Mouse (Mus musculus): ENCODE measurements at regions not wholly inside any gene's neighbourhood (a gene's known extent, or its start where the extent isn't known, plus 50 kb on each side); places are given as distances from the start of the nearest gene placed in this dataset.

DNA sequence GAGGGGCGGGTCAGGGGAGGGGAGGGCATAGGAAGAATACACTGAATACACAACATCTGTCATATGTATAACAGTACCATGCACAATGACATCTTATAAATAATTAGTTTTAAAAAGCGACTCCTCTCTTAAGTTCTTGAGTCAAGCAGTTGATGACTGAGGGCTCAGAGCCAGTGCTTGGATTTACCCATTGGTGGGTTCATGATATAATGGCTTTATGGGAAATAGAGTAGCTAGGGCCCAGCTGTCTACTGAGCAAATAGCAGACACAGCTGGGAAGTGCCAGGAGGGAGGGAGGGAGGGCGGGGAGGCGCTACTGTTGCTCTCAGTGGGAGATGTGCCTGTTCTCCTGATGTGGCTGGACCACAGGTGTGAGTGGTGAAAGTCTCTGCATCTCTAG, 268.5 kb downstream of the Matn1 start:
- no peak for DNase-seq (ENCODE audit: low spot score)

DNA sequence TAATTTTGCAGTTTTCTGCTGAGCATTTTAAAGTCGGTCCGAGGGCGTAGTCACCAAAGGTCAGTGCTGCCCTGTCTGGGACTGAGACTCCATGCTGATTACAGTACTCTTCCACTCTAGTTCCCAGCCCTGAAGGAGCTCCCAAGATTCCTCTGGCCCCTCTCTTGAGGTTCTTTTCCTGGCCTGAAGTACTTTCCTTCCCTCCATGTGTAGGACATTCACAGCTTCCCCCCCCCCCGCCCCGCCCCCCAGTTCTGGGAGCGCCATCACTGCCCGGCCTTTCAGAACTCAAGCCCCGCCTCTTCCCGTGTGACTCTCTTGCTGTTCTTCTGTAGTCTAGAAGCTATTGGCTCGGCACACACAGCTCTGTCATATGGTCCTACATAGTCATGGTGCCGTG, 271.5 kb downstream of the Matn1 start:
- DNase-seq (ENCODE audit: low spot score), result no peak

DNA sequence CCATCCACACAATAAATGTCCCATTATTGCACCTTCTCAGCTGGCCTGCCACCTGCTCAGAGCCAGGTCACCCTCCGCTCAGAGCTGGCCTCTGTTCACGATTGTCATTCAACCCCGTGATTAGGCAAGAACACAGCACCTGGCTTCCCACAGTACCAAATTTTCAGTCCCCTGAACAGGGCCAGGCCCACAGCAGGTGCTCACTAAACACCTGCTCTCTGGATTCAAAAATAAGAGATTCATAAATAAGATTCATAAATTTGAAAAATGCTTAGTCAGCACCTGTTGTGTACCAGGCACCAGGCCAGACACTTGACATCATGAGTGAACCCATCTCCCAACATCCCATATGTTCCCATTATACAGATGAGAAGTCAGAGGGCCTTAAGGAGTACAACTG, 272.2 kb downstream of the Matn1 start:
- no peak for DNase-seq (ENCODE audit: low spot score)

DNA sequence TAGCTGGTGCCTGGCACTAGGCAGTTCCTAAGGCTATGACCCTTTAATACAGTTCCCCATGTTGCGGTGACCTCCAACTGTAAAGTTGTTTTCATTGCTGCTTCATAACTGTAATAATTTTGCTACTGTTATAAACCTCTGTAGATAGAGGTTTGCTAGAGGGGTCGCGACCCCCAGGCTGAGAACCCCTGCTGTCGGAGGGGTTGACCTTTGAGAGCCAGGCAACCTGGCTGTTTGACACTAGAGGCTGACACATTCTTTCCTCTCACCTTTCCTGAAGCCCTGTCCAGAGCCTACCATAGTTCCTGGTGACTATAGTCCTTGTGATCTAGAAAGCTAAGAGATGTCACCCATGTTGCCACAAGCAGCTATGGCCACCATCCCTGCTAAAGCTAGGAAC, 272.9 kb downstream of the Matn1 start:
- no peak for DNase-seq (ENCODE audit: low spot score)

DNA sequence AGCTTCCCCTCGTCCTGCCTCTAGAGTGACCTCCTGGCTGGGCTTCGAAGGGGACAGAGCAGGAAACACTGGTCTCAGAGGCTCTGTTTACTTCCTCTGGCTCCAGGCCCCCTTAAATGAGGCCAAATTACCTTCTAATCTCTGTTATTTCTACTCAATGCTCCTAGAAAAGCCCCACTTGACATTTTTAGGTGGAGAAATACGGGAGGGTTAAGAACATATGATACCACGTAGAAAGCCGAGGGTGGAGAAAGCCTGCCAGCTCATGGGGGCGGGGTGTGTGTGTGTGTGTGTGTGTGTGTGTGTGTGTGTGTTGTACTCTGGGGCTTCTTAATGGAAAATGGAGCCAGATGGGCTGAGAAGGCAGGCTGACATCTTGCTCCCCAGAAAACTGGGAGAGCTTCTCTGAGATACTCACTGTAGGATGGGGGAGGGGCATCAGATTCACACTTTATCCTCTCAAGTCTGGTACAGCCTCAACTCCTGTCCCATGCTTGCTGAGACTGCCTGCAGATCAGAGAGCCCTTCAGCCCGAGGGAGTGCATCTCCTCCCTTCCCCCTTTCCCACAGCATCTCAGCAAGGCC, 273.5 kb downstream of the Matn1 start:
- DNase-seq (ENCODE audit: low spot score), result no peak

DNA sequence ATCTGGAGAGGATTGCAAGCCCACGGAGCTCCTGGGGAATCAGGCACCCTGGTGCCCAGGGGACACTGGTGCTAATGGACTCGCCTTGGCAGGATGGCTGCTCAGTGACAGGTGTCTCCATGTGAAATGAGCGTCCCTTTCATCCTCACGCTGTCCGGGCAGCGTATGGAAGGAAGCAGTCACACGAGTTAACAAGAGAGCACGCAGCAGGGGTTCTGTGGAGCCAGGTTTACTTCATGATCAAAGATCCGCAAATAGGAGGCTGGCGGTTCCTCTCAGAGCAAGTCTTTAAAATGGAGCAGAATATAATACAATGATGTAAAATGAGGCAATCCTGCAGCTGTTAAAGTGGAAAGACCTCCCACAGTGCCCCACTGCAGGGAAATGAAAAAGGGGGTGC, 276.8 kb downstream of the Matn1 start:
- no peak for DNase-seq (ENCODE audit: low spot score)

DNA sequence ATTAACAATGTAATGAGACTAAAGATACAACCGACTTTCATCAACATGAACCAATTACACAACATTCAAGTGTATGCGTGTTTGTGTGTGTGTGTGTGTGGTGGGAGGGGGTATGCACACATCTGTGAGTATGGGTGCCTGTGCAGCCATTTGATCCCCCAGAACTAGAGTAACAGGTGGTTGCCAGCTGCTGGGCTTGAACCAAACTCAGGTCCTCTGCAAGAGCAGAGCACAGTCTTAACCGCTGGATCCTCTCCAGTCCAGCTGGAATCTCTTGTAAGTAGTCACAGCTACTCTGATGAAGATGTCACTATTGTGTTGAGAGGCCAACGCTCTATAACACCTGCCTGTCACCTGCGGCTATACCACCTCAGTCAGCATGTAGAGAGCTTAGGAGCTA, 286.2 kb downstream of the Matn1 start:
- DNase-seq (ENCODE audit: low spot score), result no peak

DNA sequence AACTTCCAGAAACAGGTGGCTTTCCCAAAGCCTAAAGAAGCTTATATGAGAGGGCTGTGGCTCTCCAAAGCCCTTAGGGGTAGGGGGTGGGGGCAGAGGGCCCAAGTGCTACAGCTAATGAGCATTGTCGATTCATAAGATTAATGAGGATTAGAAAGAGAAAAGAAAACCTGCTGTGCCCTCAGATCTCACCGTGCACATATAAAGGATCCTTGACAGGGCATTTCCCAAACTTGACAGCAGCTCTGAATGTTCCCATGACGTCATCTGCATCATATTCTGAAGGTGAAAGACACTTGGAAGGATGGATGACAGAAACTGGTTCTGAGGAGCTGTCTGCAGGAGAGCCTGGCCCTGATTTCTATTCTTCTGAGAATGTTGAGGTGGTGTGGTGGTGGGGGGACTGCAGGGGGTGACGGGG, 292.4 kb downstream of the Matn1 start:
- no peak for DNase-seq (ENCODE audit: low spot score)

DNA sequence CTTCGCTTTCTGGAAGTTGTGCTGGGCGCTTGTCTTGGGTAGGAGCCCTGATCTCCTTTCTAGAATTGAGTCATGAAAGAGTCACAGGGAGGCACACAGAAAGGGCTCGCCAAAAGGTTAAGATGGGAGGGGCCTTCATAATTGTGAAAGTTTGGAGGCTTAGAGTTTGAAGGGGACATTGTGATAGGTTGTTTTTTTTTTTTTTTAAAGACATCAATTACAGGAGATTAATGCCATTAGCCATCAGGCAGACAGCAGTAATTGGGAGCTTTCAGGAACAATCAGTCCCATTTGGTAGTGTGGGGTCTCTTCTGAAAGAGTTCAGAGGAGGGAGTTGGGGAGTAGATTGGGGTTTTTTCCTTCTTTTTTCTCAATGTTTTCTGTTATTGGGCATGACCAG, 294.4 kb downstream of the Matn1 start:
- no peak for DNase-seq (ENCODE audit: low spot score)

DNA sequence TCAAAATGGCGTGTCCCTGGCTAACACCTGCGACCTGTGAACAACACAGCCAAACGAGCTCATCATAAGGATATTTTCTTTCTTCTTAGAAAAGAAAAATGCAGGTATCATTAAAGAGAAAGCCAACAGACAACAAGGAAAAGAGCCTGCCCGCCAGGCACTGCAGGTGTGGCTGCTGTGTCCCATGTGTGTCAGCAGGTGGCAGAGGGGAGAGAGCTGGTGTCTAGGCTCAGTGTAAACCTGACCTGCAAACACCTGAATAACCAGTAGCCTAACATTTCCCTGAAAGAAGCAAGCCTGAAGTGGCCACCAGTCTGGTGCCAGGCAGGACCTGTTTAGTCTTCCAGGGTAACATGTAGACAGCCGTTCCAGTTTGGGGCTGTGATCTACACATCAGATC, 294.9 kb downstream of the Matn1 start:
- no peak for DNase-seq (ENCODE audit: low spot score)

DNA sequence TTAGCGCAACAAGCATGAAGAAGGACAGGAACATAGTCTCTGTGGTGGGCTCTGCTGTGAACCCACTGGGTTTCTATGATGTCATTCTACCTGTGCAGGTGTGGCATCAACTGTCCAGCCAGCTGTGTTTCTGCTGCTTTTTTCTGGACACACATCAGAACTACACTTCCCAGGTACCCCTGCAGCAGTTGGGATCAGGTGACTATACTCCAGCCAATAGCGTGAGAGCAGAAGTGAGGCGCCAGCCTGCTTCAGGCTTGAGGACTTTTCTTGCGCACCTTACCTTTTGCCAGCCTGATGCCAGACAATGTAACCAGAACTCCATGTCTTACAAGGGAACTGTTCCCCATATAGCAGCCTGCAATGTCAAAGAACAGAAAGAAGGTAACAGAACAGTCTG, 296.3 kb downstream of the Matn1 start:
- no peak for DNase-seq (ENCODE audit: low spot score)

DNA sequence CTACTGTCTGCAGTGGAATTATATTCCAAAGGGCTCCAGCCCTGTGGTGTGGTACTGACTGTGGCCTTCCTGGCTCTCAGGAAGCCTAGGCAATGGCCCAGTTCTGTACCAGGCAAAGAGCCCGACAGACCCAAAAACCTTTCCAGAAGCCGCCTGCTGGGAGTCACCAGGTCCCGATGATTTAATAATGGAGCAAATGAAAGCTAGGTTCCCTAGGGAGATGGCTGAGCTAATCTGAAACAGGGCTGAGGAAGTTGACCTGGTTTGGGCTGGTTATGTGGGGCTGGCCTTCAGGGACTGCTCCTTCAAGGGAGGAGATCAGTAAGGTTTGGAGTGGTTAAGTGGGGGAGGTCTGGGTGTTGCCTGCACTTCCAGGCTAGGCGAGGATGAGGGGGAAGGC, 298.1 kb downstream of the Matn1 start:
- no peak for DNase-seq (ENCODE audit: low spot score)

DNA sequence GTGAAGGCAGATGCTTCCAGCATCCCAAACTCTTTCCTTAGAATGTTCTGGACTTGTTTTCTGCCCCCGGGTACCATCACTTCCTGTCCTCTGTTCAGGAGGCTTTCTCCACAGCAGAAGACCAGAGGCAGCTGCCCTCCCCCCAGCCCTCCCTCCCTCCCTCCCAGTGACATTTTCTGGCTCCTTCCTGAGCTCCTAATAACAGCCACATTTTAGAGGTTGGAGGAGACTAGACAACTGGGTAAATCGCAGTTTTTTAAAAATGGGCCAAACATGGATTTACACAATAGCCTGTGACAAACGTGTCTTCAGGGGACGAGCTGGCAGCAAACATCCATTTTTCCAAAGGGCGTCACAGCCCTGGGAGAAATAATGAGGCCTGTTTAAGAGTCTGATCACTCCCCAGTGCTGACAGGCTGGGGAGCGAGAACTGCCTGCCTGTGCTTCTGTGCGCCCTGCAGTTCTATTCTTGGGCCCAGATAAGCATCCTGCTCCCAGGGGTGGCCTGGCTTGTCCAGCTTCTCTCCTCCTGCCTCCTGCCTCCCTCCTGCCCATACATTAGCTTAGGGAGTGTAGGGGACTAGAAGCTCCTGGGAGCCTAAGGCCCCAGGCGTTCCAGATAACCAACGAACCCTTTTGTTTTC, 299.7 kb downstream of the Matn1 start:
- DNase-seq (ENCODE audit: low spot score), result no peak

DNA sequence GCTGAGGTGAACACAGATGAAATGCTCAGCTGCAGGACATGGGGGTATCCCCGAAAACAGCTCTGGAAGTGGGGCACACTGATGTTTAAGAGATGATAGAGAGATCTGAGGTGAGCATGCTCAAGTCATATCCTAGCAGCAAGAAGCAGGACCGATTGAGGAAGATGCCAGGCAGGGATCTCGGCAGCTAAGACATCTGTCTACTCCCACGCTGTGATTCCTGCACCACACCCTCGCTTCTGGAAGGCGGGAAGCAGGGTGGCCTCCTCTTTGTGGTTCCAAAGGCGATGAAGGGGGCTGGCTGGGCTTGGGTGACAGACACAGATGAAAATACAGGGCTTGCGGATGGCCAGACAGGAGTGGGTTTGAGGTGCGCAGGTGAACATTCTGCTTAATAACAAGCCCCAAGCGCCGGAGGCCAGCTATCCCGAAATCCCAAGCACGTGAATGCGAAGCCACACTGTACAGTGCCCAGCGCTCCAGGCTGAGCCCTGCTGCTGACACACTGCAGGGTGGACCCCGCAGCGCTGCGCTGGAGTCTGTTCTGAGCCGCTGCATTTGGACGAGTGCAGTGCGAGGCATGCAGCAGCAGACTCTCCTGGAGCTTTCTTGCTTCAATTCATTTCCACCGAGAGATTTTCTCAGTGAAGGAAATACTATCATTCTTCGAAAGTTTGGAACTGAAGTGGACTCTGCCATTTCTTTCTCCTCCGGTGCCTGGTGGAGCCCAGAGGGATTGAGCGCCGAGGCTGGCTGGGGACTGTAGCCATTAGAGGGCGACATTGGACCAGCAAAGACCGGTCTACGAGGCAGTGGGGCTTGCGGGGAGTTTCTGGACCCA, 308.6 kb downstream of the Matn1 start:
- DNase-seq (ENCODE audit: low spot score), result peak; percentile 76

DNA sequence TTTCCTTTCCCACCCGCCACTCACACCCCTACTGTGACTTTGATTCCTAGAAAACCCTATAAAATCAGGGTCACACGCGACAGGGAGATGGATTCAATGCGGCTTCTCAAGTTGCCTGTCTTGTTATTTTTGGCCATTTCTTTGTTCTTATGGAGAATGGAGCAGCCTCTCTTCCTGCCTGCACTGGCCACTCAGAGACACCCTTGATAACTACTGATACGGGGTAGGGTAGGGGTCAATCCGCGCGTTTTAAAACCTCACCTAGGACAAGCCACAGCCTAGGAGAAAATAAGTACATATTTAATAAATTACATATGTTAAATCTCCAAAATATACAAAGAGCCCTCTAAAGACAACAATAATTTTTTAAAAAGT, 309.2 kb downstream of the Matn1 start:
- no peak for DNase-seq (ENCODE audit: low spot score)

DNA sequence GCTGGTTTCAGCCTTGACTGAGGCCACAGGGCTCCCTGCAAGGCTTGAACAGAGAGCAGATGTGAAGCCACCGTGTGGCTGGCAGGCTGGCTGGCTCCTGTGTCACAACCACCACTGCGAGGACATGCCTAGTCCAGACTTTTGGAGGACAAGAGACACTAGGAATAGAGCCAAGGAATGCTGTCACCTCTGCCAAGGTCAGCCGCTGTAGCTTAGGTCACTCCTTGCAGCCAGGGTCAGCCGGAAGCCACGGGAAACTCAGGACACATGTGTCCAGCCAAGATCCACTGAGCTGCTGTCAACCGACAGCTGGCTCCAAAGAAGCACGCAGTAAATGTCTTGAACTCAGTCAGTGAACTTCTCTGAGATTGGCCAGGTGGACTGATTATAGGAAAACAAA, 310.1 kb downstream of the Matn1 start:
- DNase-seq (ENCODE audit: low spot score), result no peak

DNA sequence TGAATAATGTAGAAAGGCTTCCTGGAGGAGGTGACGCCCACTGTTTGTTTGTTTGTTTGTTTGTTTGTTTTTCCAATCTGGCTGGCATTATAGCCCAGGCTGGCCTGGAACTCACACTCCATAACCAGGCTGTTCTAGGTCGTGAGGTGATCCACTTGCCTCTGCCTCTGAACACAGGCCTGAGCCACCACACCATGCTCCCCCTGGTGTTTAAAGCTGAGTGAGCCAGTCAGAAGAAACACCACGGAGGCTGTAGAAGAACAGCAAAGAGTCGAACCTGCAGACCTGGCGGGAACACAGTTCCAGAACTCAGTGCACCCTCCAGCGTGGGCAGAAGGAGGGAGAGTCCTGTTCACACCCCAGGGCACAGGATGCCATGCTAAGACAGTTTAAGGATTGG, 310.5 kb downstream of the Matn1 start:
- DNase-seq (ENCODE audit: low spot score), result no peak

DNA sequence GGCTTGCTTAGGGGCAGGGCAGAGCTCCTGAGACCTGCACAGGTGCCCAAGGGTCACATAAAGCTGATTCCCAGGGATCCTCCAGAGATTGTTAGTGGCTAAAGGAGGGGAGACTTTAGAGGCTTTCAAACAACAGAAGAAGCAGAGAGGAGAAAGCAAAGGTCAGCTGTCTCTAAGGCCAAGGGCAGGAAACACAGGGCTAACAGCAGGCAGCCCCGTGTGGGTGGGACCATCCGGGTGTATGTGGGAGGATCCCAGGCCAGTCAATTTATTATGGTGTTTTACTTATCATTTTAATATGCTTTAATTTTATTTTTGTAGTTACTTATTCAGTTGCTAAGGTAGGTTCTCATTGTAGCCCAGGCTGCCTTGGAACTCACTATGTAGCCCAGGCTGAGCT, 317.1 kb downstream of the Matn1 start:
- DNase-seq (ENCODE audit: low spot score), result no peak

DNA sequence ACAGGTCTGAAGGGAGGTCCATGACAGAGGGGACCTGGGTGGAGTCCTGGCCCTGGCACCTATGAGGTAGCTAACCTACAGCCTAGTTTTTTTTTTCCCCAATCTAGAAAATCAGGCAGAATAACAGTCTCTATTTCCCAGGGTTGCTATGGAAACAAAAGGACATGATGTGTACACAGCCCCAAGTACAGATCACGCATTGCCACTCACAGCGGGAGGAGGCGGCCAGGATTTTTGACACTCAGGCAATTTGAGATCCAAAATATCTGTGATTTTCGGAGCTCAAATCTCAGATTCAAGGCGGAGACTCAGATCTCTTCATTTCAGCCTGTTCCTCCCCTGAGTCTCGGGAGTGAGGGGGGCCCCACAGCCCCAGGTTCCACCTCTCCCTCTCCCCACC, 318.7 kb downstream of the Matn1 start:
- DNase-seq (ENCODE audit: low spot score), result no peak

DNA sequence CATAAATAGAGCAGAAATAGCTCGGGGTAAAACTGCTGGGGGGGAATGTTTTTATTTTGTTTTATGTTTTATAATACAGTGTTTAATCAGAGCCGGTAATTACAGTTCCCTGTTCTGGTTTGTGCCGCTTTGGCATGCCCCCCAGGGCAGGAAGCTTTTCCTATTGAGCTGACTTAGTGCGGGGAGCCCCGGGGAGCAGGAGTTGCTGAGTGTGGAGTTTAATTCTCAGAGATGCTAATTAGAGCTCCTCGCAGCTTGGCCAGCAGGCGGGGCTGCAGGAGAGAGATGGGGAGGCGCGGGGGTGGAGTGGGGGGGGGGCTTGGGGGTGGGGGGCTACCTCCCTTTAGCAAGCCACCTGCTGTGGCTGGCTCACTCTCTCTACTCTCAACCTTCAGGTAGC, 322.6 kb downstream of the Matn1 start:
- no peak for DNase-seq (ENCODE audit: low spot score)

DNA sequence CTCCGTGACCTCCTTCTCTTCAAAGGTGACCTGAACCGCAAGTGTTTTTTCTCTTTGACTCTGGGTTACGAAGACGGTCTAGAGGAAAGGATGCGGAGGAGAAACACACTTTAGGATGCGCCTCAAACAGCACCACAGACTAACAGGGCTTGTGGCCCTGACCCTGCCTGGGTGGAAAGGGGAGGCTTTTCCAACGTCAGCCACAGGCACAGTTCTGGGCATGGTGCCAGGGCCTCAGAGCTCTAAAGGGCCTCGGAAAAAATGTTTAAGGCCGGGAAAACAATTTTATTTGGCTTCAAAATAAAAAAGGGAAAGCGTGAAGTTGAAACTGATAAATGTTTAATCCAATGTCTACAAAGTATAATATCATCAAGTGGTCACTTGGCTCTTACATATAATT, 323.6 kb downstream of the Matn1 start:
- DNase-seq (ENCODE audit: low spot score), result peak; percentile 29

DNA sequence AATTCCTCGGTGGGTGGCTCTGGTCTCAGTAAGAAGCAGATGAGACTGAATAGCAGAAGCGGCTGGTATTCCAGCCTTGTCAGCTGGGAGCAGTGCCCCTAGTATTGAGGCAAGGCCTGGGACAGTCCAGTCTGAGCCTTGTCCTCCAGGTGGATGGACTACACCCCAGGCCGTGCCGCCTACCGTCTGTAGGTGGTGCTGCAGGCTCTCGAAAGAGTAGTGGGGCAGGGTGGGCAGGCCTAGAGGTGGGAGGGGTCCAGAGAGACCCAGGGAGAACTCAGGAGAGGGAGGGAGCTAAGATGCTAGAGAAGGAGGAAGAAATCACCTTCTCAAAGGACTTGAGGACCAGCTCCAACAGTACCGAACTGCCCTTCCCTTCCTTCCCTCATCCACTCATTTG, 326.0 kb downstream of the Matn1 start:
- peak; percentile 18 for DNase-seq (ENCODE audit: low spot score)

DNA sequence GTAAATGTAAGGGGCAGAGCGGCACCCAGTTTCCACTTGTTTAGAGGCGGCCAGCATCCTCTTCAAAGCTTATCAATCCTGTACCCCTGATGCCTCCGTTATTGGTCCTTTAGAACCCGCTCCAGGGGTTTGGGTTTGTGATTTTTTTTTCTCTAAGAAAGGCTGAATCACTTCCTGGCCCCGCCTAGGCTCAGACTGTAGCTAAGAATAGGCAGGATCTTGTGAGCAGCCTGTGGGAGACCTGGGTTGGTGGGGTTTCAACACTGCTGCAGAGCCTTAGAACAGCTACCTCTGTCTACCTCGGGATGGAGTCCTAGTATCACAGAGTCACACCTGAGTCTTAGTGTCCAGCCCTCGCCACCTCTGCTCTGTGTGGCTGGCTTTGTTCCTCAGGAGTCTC, 327.9 kb downstream of the Matn1 start:
- no peak for DNase-seq (ENCODE audit: low spot score)

DNA sequence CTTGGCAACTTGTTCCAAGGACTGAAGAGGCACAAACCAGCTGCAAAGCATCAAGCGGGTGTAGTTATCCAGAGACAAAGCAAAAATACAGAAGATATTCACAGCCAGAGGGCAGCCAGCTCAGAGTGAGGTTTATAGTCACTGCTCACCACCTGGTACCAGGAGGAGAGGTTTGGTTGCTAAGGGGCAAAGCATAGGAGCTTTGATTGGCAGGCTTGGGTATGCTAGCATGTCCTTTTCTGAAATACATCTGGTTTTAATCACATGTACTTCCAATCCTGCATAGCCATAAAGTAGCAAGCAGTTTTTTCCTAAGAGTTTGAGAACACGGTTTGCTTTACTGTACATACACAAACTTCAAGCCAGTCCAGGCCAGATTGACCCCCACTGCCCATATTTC, 349.4 kb downstream of the Matn1 start:
- DNase-seq (ENCODE audit: low spot score), result no peak

Data from ovary, postnatal 14 days (tissue).